Comparison of ENCODE assay signal across 24 mouse cellular contexts in genomic region chr8:66586850-66587249, GRCm38 (mm10).
DNase-seq lines count a peak whose midpoint lies in the region; ATAC-seq and TF ChIP-seq lines count a peak whose summit lies in the region.
"Had no signal": no experiment of that assay in that cellular context is flagged by ENCODE, and none has a peak within 500 bp of the region (broad histone marks: within the 10 kb centered on the region; RNA-seq: fewer than 3 reads in every experiment).

No protein-coding gene starts in this region.

- H3K4me1 ChIP-seq in heart, embryonic 16.5 days (ENCODE audit: control insufficient read depth, insufficient read depth, low read length) = no peaks in the 10 kb centered on the region
- no peaks in the 10 kb centered on the region for H3K4me1 ChIP-seq in hindbrain, embryonic 13.5 days (replicated peaks)
- H3K4me1 ChIP-seq: forebrain, embryonic 13.5 days; heart, embryonic 12.5 days; limb, embryonic 13.5 days; neural tube, embryonic 12.5 days had no signal

- DNase-seq in heart, postnatal 4 days = no peak
- peak; percentile 58 for DNase-seq in 3T3-L1 (ENCODE audit: low read depth, low spot score)
- peak; percentile 81 for DNase-seq in adipocyte (ENCODE audit: low spot score)
- DNase-seq in frontal cortex, adult 2 months (ENCODE audit: extremely low spot score in 1 of 2, low spot score in 1 of 2) = no peak
- DNase-seq: cerebellum, adult 2 months; cerebellum, postnatal 36 days; gastrocnemius, postnatal 10 days; heart, postnatal 14 days; kidney, adult 8-10 months; kidney, postnatal 4 days; lung, embryonic 14.5 days; midbrain, embryonic 14.5 days; right cerebral cortex, postnatal 25 days; thymus, postnatal 25 days had no signal

- H3K9ac ChIP-seq in heart, embryonic 16.5 days (ENCODE audit: low read length) = no peak overlapping the region
- no peak overlapping the region for H3K9ac ChIP-seq in hindbrain, embryonic 13.5 days
- H3K9ac ChIP-seq: forebrain, embryonic 13.5 days; heart, embryonic 12.5 days; hindbrain, embryonic 14.5 days; limb, embryonic 13.5 days; liver, embryonic 14.5 days; lung, embryonic 14.5 days; neural tube, embryonic 12.5 days had no signal

- no peaks in the 10 kb centered on the region for H3K79me3 ChIP-seq in C2C12 (ENCODE audit: low read depth)

- no peaks in the 10 kb centered on the region; the same call in 1 of the 2 replicates for H3K9me3 ChIP-seq in heart, embryonic 16.5 days (replicated peaks; ENCODE audit: control insufficient read depth, low read length)
- H3K9me3 ChIP-seq in hindbrain, embryonic 13.5 days = no peaks in the 10 kb centered on the region
- H3K9me3 ChIP-seq: forebrain, embryonic 13.5 days; heart, embryonic 12.5 days; limb, embryonic 13.5 days; neural tube, embryonic 12.5 days had no signal

- no peak overlapping the region for H3K27ac ChIP-seq in heart, embryonic 16.5 days (ENCODE audit: low read length)
- H3K27ac ChIP-seq in hindbrain, embryonic 13.5 days = no peak overlapping the region
- H3K27ac ChIP-seq: forebrain, embryonic 13.5 days; hindbrain, embryonic 14.5 days; limb, embryonic 13.5 days; liver, embryonic 14.5 days; neural tube, embryonic 12.5 days had no signal

- H3K27me3 ChIP-seq in heart, embryonic 16.5 days (ENCODE audit: control insufficient read depth, insufficient read depth, low read length) = no peaks in the 10 kb centered on the region
- H3K27me3 ChIP-seq in C2C12 (ENCODE audit: control insufficient read depth, insufficient read depth, insufficient read length) = no peaks in the 10 kb centered on the region
- no peaks in the 10 kb centered on the region for H3K27me3 ChIP-seq in hindbrain, embryonic 13.5 days
- H3K27me3 ChIP-seq: forebrain, embryonic 13.5 days; heart, embryonic 12.5 days; limb, embryonic 13.5 days; neural tube, embryonic 12.5 days had no signal

- H3K4me2 ChIP-seq in heart, embryonic 16.5 days (ENCODE audit: low read depth, low read length) = peak overlapping the region; percentile 17; the same call in 1 of the 2 replicates
- no peak overlapping the region for H3K4me2 ChIP-seq in hindbrain, embryonic 13.5 days
- H3K4me2 ChIP-seq: forebrain, embryonic 13.5 days; heart, embryonic 12.5 days; hindbrain, embryonic 14.5 days; limb, embryonic 13.5 days; lung, embryonic 14.5 days; neural tube, embryonic 12.5 days had no signal

- WGBS in heart, embryonic 16.5 days = 65% methylated on average over 8 of the region's 8 CpGs
- 82% methylated on average over 8 of the region's 8 CpGs for WGBS in hindbrain, embryonic 13.5 days

- TF ChIP-seq CTCF in C2C12 (IDR thresholded peaks at IDR 0.05; ENCODE audit: control insufficient read depth, insufficient read depth, insufficient read length) = no peak

- no peak for ATAC-seq in heart, embryonic 16.5 days (replicated peaks; ENCODE audit: extremely low read depth, insufficient read depth, low FRiP score)
- ATAC-seq in hindbrain, embryonic 13.5 days (ENCODE audit: low FRiP score) = no peak
- ATAC-seq: forebrain, embryonic 13.5 days; inflammation-experienced regulatory T-cells, adult 6 months had no signal

- H3K4me3 ChIP-seq in heart, embryonic 16.5 days (ENCODE audit: low read length) = no peak overlapping the region
- no peak overlapping the region for H3K4me3 ChIP-seq in C2C12 (ENCODE audit: insufficient read depth, poor library complexity, severe bottlenecking)
- H3K4me3 ChIP-seq in hindbrain, embryonic 13.5 days = no peak overlapping the region
- H3K4me3 ChIP-seq: forebrain, embryonic 13.5 days; heart, embryonic 12.5 days; limb, embryonic 13.5 days; neural tube, embryonic 12.5 days had no signal

- no peaks in the 10 kb centered on the region for H3K79me2 ChIP-seq in C2C12 (ENCODE audit: control insufficient read depth, insufficient read depth)

- H3K36me3 ChIP-seq in heart, embryonic 16.5 days (ENCODE audit: control insufficient read depth, insufficient read depth) = no peaks in the 10 kb centered on the region
- no peaks in the 10 kb centered on the region for H3K36me3 ChIP-seq in C2C12 (ENCODE audit: control insufficient read depth, insufficient read depth)
- H3K36me3 ChIP-seq in hindbrain, embryonic 13.5 days = no peaks in the 10 kb centered on the region
- H3K36me3 ChIP-seq: heart, embryonic 12.5 days; limb, embryonic 13.5 days; neural tube, embryonic 12.5 days had no signal

- peak overlapping the region; percentile 18 for H3ac ChIP-seq in C2C12 (ENCODE audit: control insufficient read depth, insufficient read length, low read depth)

TF ChIP-seq in C2C12, 6 proteins besides CTCF, POLR2A, EP300 and RAD21:
- no peak for TF ChIP-seq MYOD1 (IDR thresholded peaks at IDR 0.05; ENCODE audit: control insufficient read depth, insufficient read length, low read depth)
- TF ChIP-seq FOSL1 (IDR thresholded peaks at IDR 0.05; ENCODE audit: insufficient read depth, low read length, poor library complexity, severe bottlenecking) = no peak
- no peak for TF ChIP-seq CEBPB (IDR thresholded peaks at IDR 0.05; ENCODE audit: low read depth)
- no peak for TF ChIP-seq MAX (IDR thresholded peaks at IDR 0.05)
- no peak for TF ChIP-seq USF1 (IDR thresholded peaks at IDR 0.05; ENCODE audit: low read depth)
- TF ChIP-seq MYOG (IDR thresholded peaks at IDR 0.05; ENCODE audit: control insufficient read depth, extremely low read depth, insufficient read length) = no peak

Comparison
In these comparisons a context has a peak if more than half of its experiments do, and no peak if none do; other contexts are left out.
1. DNase-seq: peak in 3T3-L1 (single experiment) and adipocyte (single experiment); none in heart, postnatal 4 days (single experiment) and frontal cortex, adult 2 months (0 of 2).